Comparison of ENCODE assay signal across 15 mouse cellular contexts in genomic region chr7:120722839-120723278, GRCm38 (mm10). TPM values are rescaled to one million over a fixed set of nuclear protein-coding genes. Genes with fewer than 3 reads are reported as not detected.
DNase-seq lines count a peak whose midpoint lies in the region; ATAC-seq lines count a peak whose summit lies in the region.
"Had no signal": no experiment of that assay in that cellular context is flagged by ENCODE, and none has a peak within 500 bp of the region (broad histone marks: within the 10 kb centered on the region; RNA-seq: fewer than 3 reads in every experiment).

No protein-coding gene starts in this region.

- ATAC-seq in megakaryocyte, adult 5-6 weeks (ENCODE audit: poor library complexity, severe bottlenecking), result no peak
- peak; percentile 61 for ATAC-seq in forebrain, embryonic 14.5 days
- ATAC-seq in hindbrain, embryonic 16.5 days, result peak; percentile 72
- ATAC-seq in neural tube, embryonic 15.5 days (ENCODE audit: low FRiP score), result 0 out of 2 replicates have a peak, but pooled peaks have one; percentile 41

- 31% methylated on average over 8 of the region's 8 CpGs for WGBS in forebrain, embryonic 14.5 days
- WGBS in hindbrain, embryonic 16.5 days, result 31% methylated on average over 8 of the region's 8 CpGs
- 51% methylated on average over 8 of the region's 8 CpGs for WGBS in neural tube, embryonic 15.5 days

- H3K4me1 ChIP-seq in megakaryocyte, embryonic 14.5 days, result peaks cover 99% of the 10 kb centered on the region
- H3K4me1 ChIP-seq in forebrain, embryonic 14.5 days (ENCODE audit: control insufficient read depth, insufficient read depth, low read length), result peaks cover 6% of the 10 kb centered on the region; the same call in 1 of the 2 replicates
- H3K4me1 ChIP-seq in hindbrain, embryonic 16.5 days (ENCODE audit: control insufficient read depth, insufficient read depth, low read depth, low read length), result peaks cover 9% of the 10 kb centered on the region
- H3K4me1 ChIP-seq in neural tube, embryonic 15.5 days, result peaks cover 14% of the 10 kb centered on the region

- peak; percentile 57 for DNase-seq in forebrain, embryonic 14.5 days (ENCODE audit: low spot score)
- no peak for DNase-seq in heart, adult 8-10 months (ENCODE audit: low spot score)
- DNase-seq in cerebellum, postnatal 25 days, result no peak
- DNase-seq: adrenal gland, adult 2 months; cerebellum, adult 2 months; kidney, adult 2 months; thymus, postnatal 14 days had no signal

- no peak overlapping the region for H3K4me2 ChIP-seq in forebrain, embryonic 14.5 days (ENCODE audit: low read length)
- H3K4me2 ChIP-seq in hindbrain, embryonic 16.5 days (ENCODE audit: low read length), result no peak overlapping the region
- H3K4me2 ChIP-seq in neural tube, embryonic 15.5 days, result no peak overlapping the region
- H3K4me2 ChIP-seq: limb, embryonic 12.5 days had no signal

- H3K27me3 ChIP-seq in megakaryocyte, embryonic 14.5 days (replicated peaks), result no peaks in the 10 kb centered on the region
- no peaks in the 10 kb centered on the region for H3K27me3 ChIP-seq in forebrain, embryonic 14.5 days (replicated peaks; ENCODE audit: control insufficient read depth, insufficient read depth, low read length)
- no peaks in the 10 kb centered on the region for H3K27me3 ChIP-seq in hindbrain, embryonic 16.5 days (replicated peaks; ENCODE audit: control insufficient read depth, insufficient read depth, low read length)
- H3K27me3 ChIP-seq in neural tube, embryonic 15.5 days (replicated peaks), result no peaks in the 10 kb centered on the region
- H3K27me3 ChIP-seq: limb, embryonic 12.5 days had no signal

- no peaks in the 10 kb centered on the region for H3K9me3 ChIP-seq in megakaryocyte, embryonic 14.5 days
- H3K9me3 ChIP-seq in forebrain, embryonic 14.5 days (replicated peaks; ENCODE audit: control insufficient read depth, low read length), result no peaks in the 10 kb centered on the region
- H3K9me3 ChIP-seq in hindbrain, embryonic 16.5 days (ENCODE audit: control insufficient read depth, low read length), result no peaks in the 10 kb centered on the region
- H3K9me3 ChIP-seq in neural tube, embryonic 15.5 days (replicated peaks), result no peaks in the 10 kb centered on the region
- H3K9me3 ChIP-seq: G1E; limb, embryonic 12.5 days had no signal

- peak overlapping the region; percentile 73 for H3K4me3 ChIP-seq in megakaryocyte, embryonic 14.5 days (replicated peaks)
- H3K4me3 ChIP-seq in forebrain, embryonic 14.5 days (ENCODE audit: low read depth, low read length), result no peak overlapping the region
- H3K4me3 ChIP-seq in hindbrain, embryonic 16.5 days (ENCODE audit: low read length), result no peak overlapping the region
- no peak overlapping the region for H3K4me3 ChIP-seq in neural tube, embryonic 15.5 days (replicated peaks)
- H3K4me3 ChIP-seq: erythroblast, embryonic 14.5 days; limb, embryonic 12.5 days had no signal

- peaks cover 33% of the 10 kb centered on the region for H3K36me3 ChIP-seq in megakaryocyte, embryonic 14.5 days (replicated peaks; ENCODE audit: low read length)
- peaks cover 5% of the 10 kb centered on the region for H3K36me3 ChIP-seq in forebrain, embryonic 14.5 days (ENCODE audit: control insufficient read depth, insufficient read depth, low read length)
- 0 out of 2 replicates have a peak, but pooled peaks cover 4% of the 10 kb centered on the region for H3K36me3 ChIP-seq in hindbrain, embryonic 16.5 days (ENCODE audit: control insufficient read depth, insufficient read depth, low read length)
- peaks cover 5% of the 10 kb centered on the region; the same call in 1 of the 2 replicates for H3K36me3 ChIP-seq in neural tube, embryonic 15.5 days

- H3K9ac ChIP-seq in forebrain, embryonic 14.5 days (ENCODE audit: low read length), result no peak overlapping the region
- no peak overlapping the region for H3K9ac ChIP-seq in hindbrain, embryonic 16.5 days (ENCODE audit: low read depth, low read length)
- no peak overlapping the region for H3K9ac ChIP-seq in neural tube, embryonic 15.5 days (replicated peaks)
- H3K9ac ChIP-seq: limb, embryonic 12.5 days had no signal

- H3K27ac ChIP-seq in forebrain, embryonic 14.5 days (ENCODE audit: low read depth, low read length), result peak overlapping the region; percentile 17; the same call in 1 of the 2 replicates
- H3K27ac ChIP-seq in hindbrain, embryonic 16.5 days (ENCODE audit: low read depth, low read length), result peak overlapping the region; percentile 21; the same call in 1 of the 2 replicates
- 0 out of 2 replicates have a peak overlapping the region, but pooled peaks have one; percentile 33 for H3K27ac ChIP-seq in neural tube, embryonic 15.5 days (replicated peaks)
- H3K27ac ChIP-seq: limb, embryonic 12.5 days had no signal

RNA-seq across cellular contexts. Expression of gene Vwa3a, which starts 16.3 kb away (rescaled TPM):
- polyA plus RNA-seq in megakaryocyte, embryonic 14.5 days (2012; ENCODE audit: insufficient read depth, low replicate concordance), result not detected in 2 replicates
- 0.11 TPM in 1 of 2 replicates, not detected in the other for total RNA-seq in megakaryocyte, adult 5-6 weeks (2015)
- not detected in 2 replicates for total RNA-seq in megakaryocyte, adult 5-6 weeks (2017)
- polyA plus RNA-seq in forebrain, embryonic 14.5 days (2014; fragmentation: Nextera tagmentation; extraction: Ambion mirVana), result 1.1 and 1.6 TPM in 2 replicates
- 2.0 and 2.8 TPM in 2 replicates for polyA plus RNA-seq in hindbrain, embryonic 16.5 days (2015; fragmentation: Nextera tagmentation; extraction: Ambion mirVana)
- 0.86 and 2.0 TPM in 2 replicates for polyA plus RNA-seq in neural tube, embryonic 15.5 days (2015; fragmentation: Nextera tagmentation; extraction: Ambion mirVana)
- total RNA-seq in heart, adult 8-10 months (2022), result 1 to 10 TPM; 1.7 to 4.6 (median 3.9) TPM
- polyA plus RNA-seq: G1E had no signal

RNA-seq across cellular contexts. Expression of gene Mosmo, which starts 45.4 kb away (rescaled TPM):
- polyA plus RNA-seq in megakaryocyte, embryonic 14.5 days (2012; ENCODE audit: insufficient read depth, low replicate concordance), result 19.4 and 23.8 TPM in 2 replicates
- 19.6 and 21.1 TPM in 2 replicates for total RNA-seq in megakaryocyte, adult 5-6 weeks (2015)
- 8.0 and 11.6 TPM in 2 replicates for total RNA-seq in megakaryocyte, adult 5-6 weeks (2017)
- 15.0 and 15.6 TPM in 2 replicates for polyA plus RNA-seq in forebrain, embryonic 14.5 days (2014; fragmentation: Nextera tagmentation; extraction: Ambion mirVana)
- 8.0 and 9.2 TPM in 2 replicates for polyA plus RNA-seq in hindbrain, embryonic 16.5 days (2015; fragmentation: Nextera tagmentation; extraction: Ambion mirVana)
- polyA plus RNA-seq in neural tube, embryonic 15.5 days (2015; fragmentation: Nextera tagmentation; extraction: Ambion mirVana), result 11.2 and 11.8 TPM in 2 replicates
- total RNA-seq in heart, adult 8-10 months (2022), result 10 to 100 TPM; 24.7 to 37.7 (median 32.3) TPM

RNA-seq across cellular contexts. Expression of gene Pdzd9, which starts 52.7 kb away (rescaled TPM):
- not detected in 2 replicates for polyA plus RNA-seq in megakaryocyte, embryonic 14.5 days (2012; ENCODE audit: insufficient read depth, low replicate concordance)
- not detected in 2 replicates for total RNA-seq in megakaryocyte, adult 5-6 weeks (2015)
- total RNA-seq in megakaryocyte, adult 5-6 weeks (2017), result not detected in 2 replicates
- 0.08 and 0.27 TPM in 2 replicates for polyA plus RNA-seq in forebrain, embryonic 14.5 days (2014; fragmentation: Nextera tagmentation; extraction: Ambion mirVana)
- 0.48 and 0.49 TPM in 2 replicates for polyA plus RNA-seq in hindbrain, embryonic 16.5 days (2015; fragmentation: Nextera tagmentation; extraction: Ambion mirVana)
- 0.40 and 0.42 TPM in 2 replicates for polyA plus RNA-seq in neural tube, embryonic 15.5 days (2015; fragmentation: Nextera tagmentation; extraction: Ambion mirVana)
- total RNA-seq in heart, adult 8-10 months (2022), result not detected
- total RNA-seq: adrenal gland, adult 2 months had no signal
- polyA plus RNA-seq: adrenal gland, adult 2 months; cerebellum, adult 2 months; erythroblast, embryonic 14.5 days; G1E; spleen, adult 2 months had no signal
